Mouse (Mus musculus) intestine, embryonic 15.5 days (tissue): ENCODE measurements around the gene Hecw2. TPM values are rescaled to one million over a fixed set of nuclear protein-coding genes. Genes with fewer than 3 reads are reported as not detected.

Experiments used
- ATAC-seq: fragments of 200-750 bp; cut with Nextera tagmentation; 2 replicates; pipeline ENCODE4 v1.8.0; 2017; ENCODE audit warnings: moderate TSS enrichment, moderate library complexity
- H3K27ac ChIP-seq: fragments of 300-500 bp; sonication (generic); 2 replicates; pipeline ENCODE4 v1.5.1; 2015; ENCODE audit warnings: mild to moderate bottlenecking, inconsistent platforms
- H3K27me3 ChIP-seq: fragments of 300-500 bp; sonication (generic); replicated peaks from 2 replicates; pipeline ENCODE4 v1.6.1; 2015; ENCODE audit warnings: inconsistent platforms
- H3K36me3 ChIP-seq: fragments of 300-500 bp; sonication (generic); 2 replicates; pipeline ENCODE4 v1.6.1; 2015; ENCODE audit warnings: inconsistent platforms
- H3K4me1 ChIP-seq: fragments of 300-500 bp; sonication (generic); replicated peaks from 2 replicates; pipeline ENCODE4 v1.6.1; 2015; ENCODE audit warnings: inconsistent platforms
- H3K4me2 ChIP-seq: fragments of 300-500 bp; sonication (generic); replicated peaks from 2 replicates; pipeline ENCODE4 v1.6.1; 2015; ENCODE audit warnings: mild to moderate bottlenecking, inconsistent platforms
- H3K4me3 ChIP-seq: fragments of 300-500 bp; sonication (generic); replicated peaks from 2 replicates; pipeline ENCODE4 v1.5.1; 2015; ENCODE audit warnings: inconsistent platforms
- H3K9ac ChIP-seq: fragments of 300-500 bp; sonication (generic); 2 replicates; pipeline ENCODE4 v1.6.1; 2015; ENCODE audit warnings: inconsistent platforms
- H3K9me3 ChIP-seq: fragments of 300-500 bp; sonication (generic); 2 replicates; pipeline ENCODE4 v1.6.1; 2016; ENCODE audit warnings: inconsistent platforms
- WGBS: fragments of 180-500 bp; shearing (Covaris S2); methylation state at CpG from one replicate; pipeline ENCODE4 v1.1.7; 2015; 5-methylcytosine and 5-hydroxymethylcytosine counted together
- polyA plus RNA-seq: library from polyadenylated mRNA; unstranded; fragments of >200 nt; fragmentation: Nextera tagmentation; extraction: Ambion mirVana; gene quantifications from 2 replicates; pipeline ENCODE4 v1.2.1, GENCODE M21; 2015

Gene Hecw2
- polyA plus RNA-seq, 1 experiment from 2014 or later, result 1.8 TPM

DNA sequence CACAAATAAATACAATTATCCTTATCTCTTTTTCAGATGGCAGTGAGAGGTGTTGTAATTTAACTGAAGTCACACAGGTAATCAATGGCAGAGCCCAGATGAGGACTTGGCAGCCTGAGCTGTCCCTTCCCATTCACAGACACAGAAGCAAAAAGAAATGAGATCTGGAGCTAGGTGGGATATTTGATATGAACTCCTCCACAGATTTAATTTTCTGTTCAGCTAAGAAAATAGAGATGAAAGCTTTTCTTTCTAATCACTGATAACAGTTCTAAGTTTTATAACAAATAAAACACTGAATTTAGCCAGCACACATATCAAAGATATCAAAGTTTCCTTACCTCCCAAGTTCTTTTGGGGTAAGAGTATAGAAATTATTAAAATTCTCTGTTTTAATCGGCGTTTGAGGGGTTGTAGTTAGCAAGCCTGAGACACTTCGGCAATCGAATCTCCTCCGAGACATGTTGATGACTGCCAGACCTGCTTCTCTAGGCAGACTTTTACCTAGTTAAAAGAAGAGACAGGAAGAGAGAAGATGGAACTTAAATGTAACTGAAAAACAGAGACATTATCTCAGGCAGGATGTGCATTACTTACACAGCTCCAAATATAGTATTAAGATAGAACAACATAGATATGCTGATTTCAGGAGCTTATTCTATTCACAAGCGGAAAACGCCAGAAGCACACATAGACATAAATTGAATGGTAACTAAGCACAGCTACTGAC is 418.6 kb downstream of the Hecw2 start:
- H3K4me3 ChIP-seq, result no peak overlapping the region
- no peaks in the 10 kb centered on the region for H3K9me3 ChIP-seq
- no peaks in the 10 kb centered on the region for H3K4me1 ChIP-seq
- WGBS, result 85% methylated on average over 7 of the region's 7 CpGs
- H3K36me3 ChIP-seq, result no peaks in the 10 kb centered on the region
- H3K27ac ChIP-seq, result no peak overlapping the region
- no peak for ATAC-seq
- no peaks in the 10 kb centered on the region for H3K27me3 ChIP-seq
- no peak overlapping the region for H3K4me2 ChIP-seq
- H3K9ac ChIP-seq, result no peak overlapping the region

DNA sequence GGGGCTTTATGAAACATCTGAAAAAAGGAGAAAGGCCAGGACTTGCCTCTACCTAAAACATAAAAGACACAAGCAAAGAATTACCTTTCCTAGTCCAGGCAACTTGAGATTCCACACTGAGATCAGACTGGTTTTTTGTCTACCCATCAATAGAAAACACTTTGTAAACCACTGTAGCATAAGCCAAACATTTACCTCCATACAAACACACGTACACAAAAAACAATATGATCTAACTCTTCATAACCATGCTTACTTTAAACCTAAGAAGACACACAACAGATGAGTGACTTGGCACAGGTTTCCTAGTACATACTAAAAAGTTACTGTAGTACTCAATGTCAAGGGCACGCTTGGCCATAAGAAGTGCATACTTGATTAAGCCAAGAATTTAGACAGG is 419.4 kb downstream of the Hecw2 start:
- Histone ChIP-seq H3K4me2 (no peak overlapping the region), H3K27me3 (no peaks in the 10 kb centered on the region), H3K27ac (no peak overlapping the region), H3K4me3 (no peak overlapping the region), H3K36me3 (no peaks in the 10 kb centered on the region), H3K9me3 (no peaks in the 10 kb centered on the region), H3K9ac (no peak overlapping the region), H3K4me1 (no peaks in the 10 kb centered on the region)
- no peak for ATAC-seq
- WGBS, result 91% methylated on average over 2 of the region's 2 CpGs

DNA sequence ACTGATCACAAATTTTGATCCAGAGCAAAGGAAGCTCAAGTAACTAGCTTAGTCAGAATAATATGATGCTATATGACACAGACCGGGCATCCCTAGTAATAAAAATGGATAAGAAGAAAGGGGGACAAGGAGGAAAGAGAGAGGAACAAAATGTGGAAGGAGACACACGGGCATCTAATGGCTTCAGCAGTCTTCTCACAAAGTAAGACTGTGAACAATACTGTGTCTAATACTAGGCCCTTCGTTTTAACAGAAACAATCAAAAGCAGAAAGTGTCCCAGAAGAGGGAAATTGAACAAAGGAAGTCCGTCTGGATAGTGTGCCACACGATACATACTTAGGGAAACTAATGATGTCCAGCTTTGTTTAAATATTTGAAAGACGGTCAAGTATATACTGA is 419.9 kb downstream of the Hecw2 start:
- no peak overlapping the region for H3K4me3 ChIP-seq
- H3K9ac ChIP-seq, result no peak overlapping the region
- no peaks in the 10 kb centered on the region for H3K36me3 ChIP-seq
- 73% methylated on average over 6 of the region's 6 CpGs for WGBS
- H3K4me1 ChIP-seq, result no peaks in the 10 kb centered on the region
- no peak for ATAC-seq
- no peak overlapping the region for H3K27ac ChIP-seq
- H3K9me3 ChIP-seq, result no peaks in the 10 kb centered on the region
- H3K27me3 ChIP-seq, result no peaks in the 10 kb centered on the region
- H3K4me2 ChIP-seq, result no peak overlapping the region

DNA sequence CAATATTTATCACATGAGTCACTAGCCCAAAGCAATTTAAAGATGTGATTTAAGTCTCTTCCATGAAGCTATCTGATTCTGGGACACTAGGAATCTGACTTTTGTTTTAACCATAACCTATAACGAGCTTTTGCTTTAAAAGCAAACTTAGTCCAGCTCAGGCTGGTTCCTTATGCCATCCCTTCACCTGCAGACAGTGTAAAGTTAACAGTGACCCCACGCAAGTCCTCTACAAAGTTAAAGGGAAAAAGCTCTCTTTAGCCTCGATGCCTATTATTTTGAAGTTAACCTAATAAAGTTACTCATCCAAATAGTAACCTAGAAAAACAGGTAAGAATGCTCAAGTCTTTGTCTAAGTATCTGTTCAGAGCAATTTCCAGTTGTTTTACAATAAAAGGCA is 420.4 kb downstream of the Hecw2 start:
- WGBS, result 85% methylated on average over 3 of the region's 3 CpGs
- ATAC-seq, result no peak
- Histone ChIP-seq H3K27ac (no peak overlapping the region), H3K9me3 (no peaks in the 10 kb centered on the region), H3K4me1 (no peaks in the 10 kb centered on the region), H3K27me3 (no peaks in the 10 kb centered on the region), H3K4me3 (no peak overlapping the region), H3K36me3 (no peaks in the 10 kb centered on the region), H3K4me2 (no peak overlapping the region), H3K9ac (no peak overlapping the region)

DNA sequence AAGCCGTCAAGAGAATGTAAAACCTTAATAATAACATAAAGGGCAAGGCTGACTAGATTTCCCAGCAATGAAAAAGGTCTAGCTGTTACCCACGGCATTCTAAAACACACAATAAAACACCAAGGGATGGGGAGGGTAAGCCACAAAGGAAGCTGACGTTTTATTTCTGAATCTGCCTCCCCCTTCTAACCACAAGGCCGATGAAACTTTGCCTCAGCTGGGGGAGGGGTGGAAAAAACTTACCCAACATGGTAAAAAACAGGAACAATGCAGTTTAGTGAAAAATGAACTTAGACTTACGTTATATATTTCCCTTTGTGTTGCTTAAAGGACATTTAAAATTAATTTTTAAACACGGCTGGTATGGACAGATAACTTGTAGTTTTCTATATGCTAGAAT is 421.0 kb downstream of the Hecw2 start:
- H3K27me3 ChIP-seq, result no peaks in the 10 kb centered on the region
- H3K4me3 ChIP-seq, result no peak overlapping the region
- 69% methylated on average over 6 of the region's 6 CpGs for WGBS
- H3K9ac ChIP-seq, result no peak overlapping the region
- no peaks in the 10 kb centered on the region for H3K4me1 ChIP-seq
- H3K4me2 ChIP-seq, result no peak overlapping the region
- H3K36me3 ChIP-seq, result no peaks in the 10 kb centered on the region
- no peaks in the 10 kb centered on the region for H3K9me3 ChIP-seq
- no peak for ATAC-seq
- no peak overlapping the region for H3K27ac ChIP-seq

DNA sequence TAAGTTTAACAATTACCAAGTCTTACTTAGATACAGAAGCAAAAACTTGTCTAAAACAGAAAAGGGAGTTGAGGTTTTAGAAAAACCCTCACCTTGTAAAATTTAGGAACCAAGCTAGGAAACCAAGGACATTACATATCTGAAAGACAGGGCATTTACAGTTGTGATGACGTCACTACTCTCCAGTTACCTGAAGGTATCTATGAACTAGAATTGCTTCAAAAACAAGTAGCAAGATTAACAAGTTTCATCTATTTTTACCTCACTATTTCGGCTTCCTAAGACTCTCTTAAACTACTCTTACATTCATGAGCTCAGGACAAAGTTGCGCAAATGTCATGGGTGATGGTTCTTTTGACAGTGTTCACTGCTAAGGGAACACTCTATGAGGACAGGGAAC is 422.0 kb downstream of the Hecw2 start:
- 91% methylated on average over 3 of the region's 3 CpGs for WGBS
- Histone ChIP-seq H3K27ac (no peak overlapping the region), H3K9ac (no peak overlapping the region), H3K4me2 (no peak overlapping the region), H3K9me3 (no peaks in the 10 kb centered on the region), H3K4me3 (no peak overlapping the region), H3K27me3 (no peaks in the 10 kb centered on the region), H3K36me3 (no peaks in the 10 kb centered on the region), H3K4me1 (no peaks in the 10 kb centered on the region)
- no peak for ATAC-seq

DNA sequence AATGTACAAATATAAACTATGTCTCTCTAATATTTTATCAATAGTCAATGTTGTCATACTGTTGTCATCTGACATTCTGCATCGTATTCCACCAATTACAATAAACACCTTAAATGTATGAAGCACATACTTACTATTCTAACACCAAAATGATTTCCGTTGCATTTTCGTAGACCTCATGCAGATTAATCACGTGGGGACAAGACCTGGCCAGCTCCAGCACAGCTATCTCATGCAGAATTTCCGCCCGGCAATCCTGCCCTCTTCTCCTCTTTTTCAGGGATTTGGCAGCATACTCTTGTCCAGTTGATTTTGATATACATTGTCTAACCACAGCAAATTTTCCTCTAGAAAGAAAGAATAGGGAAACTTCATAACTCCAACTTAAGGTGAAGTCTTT is 423.5 kb downstream of the Hecw2 start:
- WGBS, result 94% methylated on average over 6 of the region's 6 CpGs
- Histone ChIP-seq H3K4me1 (no peaks in the 10 kb centered on the region), H3K27me3 (no peaks in the 10 kb centered on the region), H3K4me3 (no peak overlapping the region), H3K9me3 (no peaks in the 10 kb centered on the region), H3K36me3 (no peaks in the 10 kb centered on the region), H3K4me2 (no peak overlapping the region), H3K27ac (no peak overlapping the region), H3K9ac (no peak overlapping the region)
- no peak for ATAC-seq

DNA sequence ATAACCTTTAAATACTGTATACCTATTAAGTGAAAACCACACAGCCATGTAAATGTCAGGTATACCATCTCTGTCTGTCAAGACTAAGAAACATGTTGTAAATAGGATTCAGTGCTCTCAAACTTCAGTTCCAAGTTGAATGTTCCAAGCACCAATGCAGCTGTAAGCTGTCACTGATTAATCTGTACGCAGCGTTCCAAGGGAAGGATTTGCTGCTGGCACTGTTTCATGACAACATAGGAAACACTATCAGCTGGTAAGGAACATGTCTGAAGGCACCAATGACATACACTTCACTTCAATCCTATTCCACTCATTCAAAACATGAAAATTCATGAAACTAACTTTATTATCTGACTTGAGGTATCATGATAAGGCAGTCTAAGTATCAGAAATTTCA is 428.9 kb downstream of the Hecw2 start:
- no peak overlapping the region for H3K4me2 ChIP-seq
- 68% methylated on average over 2 of the region's 2 CpGs for WGBS
- 0 out of 2 replicates have a peak, but pooled peaks cover 3% of the 10 kb centered on the region for H3K36me3 ChIP-seq
- no peaks in the 10 kb centered on the region for H3K27me3 ChIP-seq
- no peak overlapping the region for H3K27ac ChIP-seq
- no peaks in the 10 kb centered on the region for H3K4me1 ChIP-seq
- no peaks in the 10 kb centered on the region for H3K9me3 ChIP-seq
- H3K9ac ChIP-seq, result no peak overlapping the region
- no peak for ATAC-seq
- no peak overlapping the region for H3K4me3 ChIP-seq

DNA sequence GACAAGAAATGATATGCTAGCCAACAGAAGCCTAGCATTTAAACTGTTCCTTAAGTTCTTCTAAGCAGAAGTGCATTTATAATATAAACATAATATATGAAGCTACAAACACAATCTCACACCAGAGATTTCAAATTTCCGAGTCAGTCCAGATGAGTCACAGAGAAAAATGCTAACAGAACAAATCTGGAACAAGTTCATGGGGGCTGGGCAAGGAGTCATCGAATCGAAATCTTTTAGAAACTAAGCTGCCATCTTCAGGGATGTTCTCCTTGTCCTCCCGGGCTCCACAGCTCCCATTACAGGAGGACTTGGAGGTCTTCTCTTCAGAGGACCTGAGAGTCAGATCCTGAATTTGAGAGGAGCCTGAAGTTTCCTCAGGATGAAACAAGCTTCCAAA is 437.7 kb downstream of the Hecw2 start:
- no peak overlapping the region for H3K27ac ChIP-seq
- 74% methylated on average over 4 of the region's 4 CpGs for WGBS
- no peaks in the 10 kb centered on the region for H3K27me3 ChIP-seq
- no peak overlapping the region for H3K4me2 ChIP-seq
- ATAC-seq, result no peak
- H3K36me3 ChIP-seq, result no peaks in the 10 kb centered on the region
- H3K9ac ChIP-seq, result no peak overlapping the region
- no peaks in the 10 kb centered on the region for H3K4me1 ChIP-seq
- H3K4me3 ChIP-seq, result no peak overlapping the region
- no peaks in the 10 kb centered on the region for H3K9me3 ChIP-seq

Other genes with a start within 250 kb of the Hecw2 start
- gene Ccdc150, start 55.5 kb upstream of the Hecw2 start, polyA plus RNA-seq, result 0.11 and 0.14 TPM in 2 replicates
- 17.5 and 20.8 TPM in 2 replicates for gene Gtf3c3, start 243.8 kb upstream of the Hecw2 start, polyA plus RNA-seq